Mouse (Mus musculus): ENCODE results near the gene Tceanc2.

GRCm38 (mm10) chr4:107084343-107084742 lies 94.6 kb downstream of the Tceanc2 start:
- TF ChIP-seq CTCF (IDR thresholded peaks at IDR 0.05; ENCODE audit: low read depth, low read length) = no peak
- no peak for TF ChIP-seq POLR2A (IDR thresholded peaks at IDR 0.05; ENCODE audit: insufficient read depth, low read length)

Measured in ES-Bruce4 (cell line).